Mouse (Mus musculus): Measurements from ENCODE around the gene Nek9.

Nek9 gene

GRCm38 (mm10) chr12:85297345-85297997 is 41.7 kb downstream of the Nek9 start:
- in situ Hi-C loops (cut with MboI; ENCODE audit: low pct_unique_long_range_greater_than_20kb in 1 of 2, low sequenced_read_pairs in 2 of 2, unreplicated experiment in 1 of 2): loop anchor here in 1 of 2 experiments (10.0 kb wide), 1 partner anchor 153 kb away; no protein-coding TSS in a partner anchor

GRCm38 (mm10) chr12:85296915-85297314 is 42.2 kb downstream of the Nek9 start:
- in situ Hi-C loops (cut with MboI; ENCODE audit: low pct_unique_long_range_greater_than_20kb in 1 of 2, low sequenced_read_pairs in 2 of 2, unreplicated experiment in 1 of 2): loop anchor here in 1 of 2 experiments (10.0 kb wide), 1 partner anchor 152 kb away; no protein-coding TSS in a partner anchor

GRCm38 (mm10) chr12:85295506-85295905 is 43.7 kb downstream of the Nek9 start:
- in situ Hi-C loops (cut with MboI; ENCODE audit: low pct_unique_long_range_greater_than_20kb in 1 of 2, low sequenced_read_pairs in 2 of 2, unreplicated experiment in 1 of 2): loop anchor here in 1 of 2 experiments (10.0 kb wide), 1 partner anchor 151 kb away; no protein-coding TSS in a partner anchor

- in situ Hi-C loops (cut with MboI; ENCODE audit: low pct_unique_long_range_greater_than_20kb in 1 of 2, low sequenced_read_pairs in 2 of 2, unreplicated experiment in 1 of 2): loop anchor here in 1 of 2 experiments (10.0 kb wide), 1 partner anchor 148 kb away; no protein-coding TSS in a partner anchor
Observed at GRCm38 (mm10) chr12:85292906-85293305, 46.3 kb downstream of the Nek9 start.

GRCm38 (mm10) chr12:85292288-85292687 is 46.9 kb downstream of the Nek9 start:
- in situ Hi-C loops (cut with MboI; ENCODE audit: low pct_unique_long_range_greater_than_20kb in 1 of 2, low sequenced_read_pairs in 2 of 2, unreplicated experiment in 1 of 2): loop anchor here in 1 of 2 experiments (10.0 kb wide), 1 partner anchor 147 kb away; no protein-coding TSS in a partner anchor

GRCm38 (mm10) chr12:85291541-85291940 is 47.6 kb downstream of the Nek9 start:
- in situ Hi-C loops (cut with MboI; ENCODE audit: low pct_unique_long_range_greater_than_20kb in 1 of 2, low sequenced_read_pairs in 2 of 2, unreplicated experiment in 1 of 2): loop anchor here in 1 of 2 experiments (10.0 kb wide), 1 partner anchor 147 kb away; no protein-coding TSS in a partner anchor

- in situ Hi-C loops (cut with MboI; ENCODE audit: low pct_unique_long_range_greater_than_20kb in 1 of 2, low sequenced_read_pairs in 2 of 2, unreplicated experiment in 1 of 2): loop anchor here in 1 of 2 experiments (10.0 kb wide), 1 partner anchor 146 kb away; no protein-coding TSS in a partner anchor
Observed at GRCm38 (mm10) chr12:85290633-85291032, 48.5 kb downstream of the Nek9 start.

- in situ Hi-C loops (cut with MboI; ENCODE audit: low pct_unique_long_range_greater_than_20kb in 1 of 2, low sequenced_read_pairs in 2 of 2, unreplicated experiment in 1 of 2): loop anchor here (10.0 kb wide), 2 partner anchors 125 to 145 kb away; no protein-coding TSS in a partner anchor
Observed at GRCm38 (mm10) chr12:85289157-85290000, 49.8 kb downstream of the Nek9 start.

- in situ Hi-C loops (cut with MboI; ENCODE audit: low pct_unique_long_range_greater_than_20kb in 1 of 2, low sequenced_read_pairs in 2 of 2, unreplicated experiment in 1 of 2): loop anchor here (10.0 kb wide), 2 partner anchors 124 to 144 kb away; no protein-coding TSS in a partner anchor
Observed at GRCm38 (mm10) chr12:85288486-85289156, 50.5 kb downstream of the Nek9 start, which contains the start of gene Zc2hc1c. Gene Zc2hc1c, plus strand, starts transcription at chr12:85288591.

- in situ Hi-C loops (cut with MboI; ENCODE audit: low pct_unique_long_range_greater_than_20kb in 1 of 2, low sequenced_read_pairs in 2 of 2, unreplicated experiment in 1 of 2): loop anchor here (10.0 kb wide), 2 partner anchors 123 to 143 kb away; no protein-coding TSS in a partner anchor
Observed at GRCm38 (mm10) chr12:85287809-85288485, 51.2 kb downstream of the Nek9 start, which contains the start of gene Acyp1. Gene Acyp1, minus strand, starts transcription at chr12:85288438.

GRCm38 (mm10) chr12:85286941-85287340 is 52.2 kb downstream of the Nek9 start:
- in situ Hi-C loops (cut with MboI; ENCODE audit: low pct_unique_long_range_greater_than_20kb in 1 of 2, low sequenced_read_pairs in 2 of 2, unreplicated experiment in 1 of 2): loop anchor here (10.0 kb wide), 2 partner anchors 122 to 142 kb away; no protein-coding TSS in a partner anchor

- in situ Hi-C loops (cut with MboI; ENCODE audit: low pct_unique_long_range_greater_than_20kb in 1 of 2, low sequenced_read_pairs in 2 of 2, unreplicated experiment in 1 of 2): loop anchor here (10.0 kb wide), 2 partner anchors 120 to 140 kb away; no protein-coding TSS in a partner anchor
Observed at GRCm38 (mm10) chr12:85284996-85285395, 54.2 kb downstream of the Nek9 start.

- in situ Hi-C loops (cut with MboI; ENCODE audit: low pct_unique_long_range_greater_than_20kb in 1 of 2, low sequenced_read_pairs in 2 of 2, unreplicated experiment in 1 of 2): loop anchor here (10.0 kb wide), 2 partner anchors 120 to 140 kb away; no protein-coding TSS in a partner anchor
Observed at GRCm38 (mm10) chr12:85284331-85284730, 54.8 kb downstream of the Nek9 start.

GRCm38 (mm10) chr12:85281756-85282155 is 57.4 kb downstream of the Nek9 start:
- in situ Hi-C loops (cut with MboI; ENCODE audit: low pct_unique_long_range_greater_than_20kb in 1 of 2, low sequenced_read_pairs in 2 of 2, unreplicated experiment in 1 of 2): loop anchor here (10.0 kb wide), 2 partner anchors 117 to 137 kb away; no protein-coding TSS in a partner anchor

- in situ Hi-C loops (cut with MboI; ENCODE audit: low pct_unique_long_range_greater_than_20kb in 1 of 2, low sequenced_read_pairs in 2 of 2, unreplicated experiment in 1 of 2): loop anchor here (10.0 kb wide), 2 partner anchors 116 to 136 kb away; no protein-coding TSS in a partner anchor
Observed at GRCm38 (mm10) chr12:85280845-85281651, 58.1 kb downstream of the Nek9 start.

- in situ Hi-C loops (cut with MboI; ENCODE audit: low pct_unique_long_range_greater_than_20kb in 1 of 2, low sequenced_read_pairs in 2 of 2, unreplicated experiment in 1 of 2): loop anchor here (10.0 kb wide), 2 partner anchors 115 to 135 kb away; no protein-coding TSS in a partner anchor
Observed at GRCm38 (mm10) chr12:85280105-85280844, 58.9 kb downstream of the Nek9 start.

All from mouse embryonic stem cell (cell line).